ENCODE assay signal across 10 mouse cellular contexts in the genomic region with DNA sequence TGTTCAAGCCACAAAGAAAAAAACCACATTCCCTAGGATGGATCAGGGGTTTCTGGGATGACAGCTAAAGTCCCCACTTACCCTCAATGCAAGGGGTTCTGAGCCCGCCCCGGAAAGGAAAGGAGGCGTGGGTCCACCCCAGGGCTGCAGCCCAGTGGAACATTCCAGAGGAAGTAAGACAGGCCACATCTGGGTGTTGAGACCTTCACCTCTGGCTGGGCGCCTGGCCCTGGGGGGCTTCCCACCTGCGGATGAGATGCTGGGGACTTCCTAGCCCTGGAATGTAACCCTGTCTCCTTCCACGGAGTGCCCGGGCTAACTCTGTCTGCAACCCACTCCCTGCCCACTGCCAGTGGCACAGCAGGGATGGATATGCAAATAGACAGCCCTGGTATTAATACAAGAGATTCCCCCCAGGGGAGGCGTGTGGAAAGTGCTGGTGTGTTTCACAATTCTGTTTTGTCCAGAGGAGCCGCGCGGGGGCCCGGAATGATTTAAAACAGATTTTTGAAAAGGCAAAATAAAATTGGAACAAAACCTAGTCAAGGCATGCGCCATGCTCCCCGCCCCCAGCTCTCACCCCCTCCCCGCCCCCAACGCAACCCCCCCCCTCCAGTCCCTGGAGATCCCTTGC. TPM values are rescaled to one million over a fixed set of nuclear protein-coding genes. Genes with fewer than 3 reads are reported as not detected.
DNase-seq lines count a peak whose midpoint lies in the region; ATAC-seq and TF ChIP-seq lines count a peak whose summit lies in the region.
"Had no signal": no experiment of that assay in that cellular context is flagged by ENCODE, and none has a peak within 500 bp of the region (broad histone marks: within the 10 kb centered on the region; RNA-seq: fewer than 3 reads in every experiment).

No protein-coding gene starts in this region.

- 35% methylated on average over 16 of the region's 16 CpGs for WGBS in kidney, adult 2 months
- WGBS in embryonic facial prominence, embryonic 12.5 days, result 9% methylated on average over 16 of the region's 16 CpGs
- WGBS in hindbrain, postnatal 0 days, result 17% methylated on average over 16 of the region's 16 CpGs
- WGBS in midbrain, embryonic 14.5 days, result 11% methylated on average over 16 of the region's 16 CpGs

- peak overlapping the region; percentile 13; the same call in 1 of the 2 replicates for H3K27ac ChIP-seq in kidney, adult 2 months (ENCODE audit: insufficient read depth, low read depth, low read length)
- H3K27ac ChIP-seq in embryonic facial prominence, embryonic 12.5 days, result 0 out of 2 replicates have a peak overlapping the region, but pooled peaks have one; percentile 54
- no peak overlapping the region for H3K27ac ChIP-seq in hindbrain, postnatal 0 days
- no peak overlapping the region for H3K27ac ChIP-seq in midbrain, embryonic 14.5 days (replicated peaks; ENCODE audit: low read depth, low read length)
- H3K27ac ChIP-seq: macrophage had no signal

- H3K4me1 ChIP-seq in kidney, adult 2 months (ENCODE audit: control insufficient read depth, insufficient read depth, low read length), result peaks cover 19% of the 10 kb centered on the region
- H3K4me1 ChIP-seq in embryonic facial prominence, embryonic 12.5 days, result peaks cover 31% of the 10 kb centered on the region
- H3K4me1 ChIP-seq in hindbrain, postnatal 0 days (ENCODE audit: insufficient read depth, low read length), result peaks cover 7% of the 10 kb centered on the region; the same call in 1 of the 2 replicates
- H3K4me1 ChIP-seq in midbrain, embryonic 14.5 days (ENCODE audit: control insufficient read depth, insufficient read depth, low read length), result 0 out of 2 replicates have a peak, but pooled peaks cover 8% of the 10 kb centered on the region

- no peaks in the 10 kb centered on the region for H3K27me3 ChIP-seq in kidney, adult 2 months (replicated peaks; ENCODE audit: control insufficient read depth, insufficient read depth, low read length)
- peaks cover 27% of the 10 kb centered on the region for H3K27me3 ChIP-seq in embryonic facial prominence, embryonic 12.5 days
- H3K27me3 ChIP-seq in hindbrain, postnatal 0 days (ENCODE audit: insufficient read depth, low read length), result peaks cover 30% of the 10 kb centered on the region
- H3K27me3 ChIP-seq in midbrain, embryonic 14.5 days (ENCODE audit: control insufficient read depth, insufficient read depth, low read length), result peaks cover 35% of the 10 kb centered on the region; the same call in 1 of the 2 replicates

- H3K4me3 ChIP-seq in kidney, adult 2 months (ENCODE audit: insufficient read depth, low read depth, low read length), result peak overlapping the region; percentile 39
- peak overlapping the region; percentile 54 for H3K4me3 ChIP-seq in embryonic facial prominence, embryonic 12.5 days
- H3K4me3 ChIP-seq in hindbrain, postnatal 0 days (ENCODE audit: low read length), result 0 out of 2 replicates have a peak overlapping the region, but pooled peaks have one; percentile 40
- no peak overlapping the region for H3K4me3 ChIP-seq in midbrain, embryonic 14.5 days (replicated peaks; ENCODE audit: low read depth, low read length)

- no peaks in the 10 kb centered on the region for H3K36me3 ChIP-seq in kidney, adult 2 months (ENCODE audit: control insufficient read depth, insufficient read depth, low read length)
- H3K36me3 ChIP-seq in embryonic facial prominence, embryonic 12.5 days, result no peaks in the 10 kb centered on the region
- no peaks in the 10 kb centered on the region for H3K36me3 ChIP-seq in hindbrain, postnatal 0 days (ENCODE audit: insufficient read depth, low read length)
- H3K36me3 ChIP-seq in midbrain, embryonic 14.5 days (ENCODE audit: control insufficient read depth, insufficient read depth, low read length), result no peaks in the 10 kb centered on the region

- H3K9me3 ChIP-seq in embryonic facial prominence, embryonic 12.5 days, result no peaks in the 10 kb centered on the region
- H3K9me3 ChIP-seq in hindbrain, postnatal 0 days (ENCODE audit: low read length), result no peaks in the 10 kb centered on the region
- no peaks in the 10 kb centered on the region for H3K9me3 ChIP-seq in midbrain, embryonic 14.5 days (ENCODE audit: control insufficient read depth, low read length)

- no peak for TF ChIP-seq CTCF in kidney, adult 2 months (conservative IDR thresholded peaks at IDR 0.05; ENCODE audit: insufficient read depth, insufficient read length, low read depth, low read length)
- TF ChIP-seq CTCF in hindbrain, postnatal 0 days (IDR thresholded peaks at IDR 0.05; ENCODE audit: low read depth), result no peak

- peak; percentile 48 for DNase-seq in kidney, adult 2 months
- DNase-seq in kidney, postnatal 14 days, result no peak
- no peak for DNase-seq in hindbrain, postnatal 0 days (ENCODE audit: low spot score)
- DNase-seq in midbrain, embryonic 14.5 days, result no peak
- DNase-seq in cerebellum, adult 8-10 months, result no peak
- no peak for DNase-seq in cerebellum, adult 9-10 months
- DNase-seq: thymus, postnatal 36 days had no signal

- ATAC-seq in embryonic facial prominence, embryonic 12.5 days (ENCODE audit: insufficient number of reproducible peaks, insufficient read depth, low FRiP score, low TSS enrichment), result no peak
- ATAC-seq in hindbrain, postnatal 0 days, result no peak
- no peak for ATAC-seq in midbrain, embryonic 14.5 days (ENCODE audit: low FRiP score, low TSS enrichment)
- ATAC-seq in granulocyte monocyte progenitor cell, adult 5-6 weeks (replicated peaks; ENCODE audit: poor library complexity, severe bottlenecking), result no peak

- peak overlapping the region; percentile 42; the same call in 1 of the 2 replicates for H3K9ac ChIP-seq in embryonic facial prominence, embryonic 12.5 days
- H3K9ac ChIP-seq in hindbrain, postnatal 0 days (replicated peaks; ENCODE audit: low read length), result no peak overlapping the region
- no peak overlapping the region for H3K9ac ChIP-seq in midbrain, embryonic 14.5 days (replicated peaks; ENCODE audit: low read length)

- H3K4me2 ChIP-seq in embryonic facial prominence, embryonic 12.5 days (replicated peaks), result peak overlapping the region; percentile 95
- H3K4me2 ChIP-seq in hindbrain, postnatal 0 days (ENCODE audit: low read depth, low read length), result peak overlapping the region; percentile 70
- peak overlapping the region; percentile 15; the same call in 1 of the 2 replicates for H3K4me2 ChIP-seq in midbrain, embryonic 14.5 days (ENCODE audit: low read length)

- no peak for TF ChIP-seq POLR2A in kidney, adult 2 months (IDR thresholded peaks at IDR 0.05; ENCODE audit: low read depth, low read length)

RNA-seq across cellular contexts. Expression of gene Pard6b, which starts 31.7 kb away (rescaled TPM):
- polyA plus RNA-seq in kidney, adult 2 months (2012; rRNA removed), result 41.0 and 44.4 TPM in 2 replicates
- polyA plus RNA-seq in embryonic facial prominence, embryonic 12.5 days (2016; fragmentation: Nextera tagmentation; extraction: Ambion mirVana), result 6.0 and 6.6 TPM in 2 replicates
- total RNA-seq in hindbrain, postnatal 0 days (2014; rRNA removed), result 5.1 and 7.7 TPM in 2 replicates
- 3.7 and 4.5 TPM in 2 replicates for polyA plus RNA-seq in hindbrain, postnatal 0 days (2015; fragmentation: Nextera tagmentation; extraction: Ambion mirVana)
- 8.2 and 9.2 TPM in 2 replicates for polyA plus RNA-seq in midbrain, embryonic 14.5 days (2014; fragmentation: Nextera tagmentation; extraction: Ambion mirVana)
- 0.58 TPM in 1 of 2 replicates, not detected in the other for total RNA-seq in granulocyte monocyte progenitor cell, adult 5-6 weeks (2014; fragmentation: Nextera tagmentation)
- 0.04 and 0.21 TPM in 2 replicates for total RNA-seq in granulocyte monocyte progenitor cell, adult 5-6 weeks (2017)
- polyA plus RNA-seq: macrophage had no signal

RNA-seq across cellular contexts. Expression of gene Ripor3, which starts 38.7 kb away (rescaled TPM):
- 12.3 and 13.0 TPM in 2 replicates for polyA plus RNA-seq in kidney, adult 2 months (2012; rRNA removed)
- 2.0 and 3.6 TPM in 2 replicates for polyA plus RNA-seq in embryonic facial prominence, embryonic 12.5 days (2016; fragmentation: Nextera tagmentation; extraction: Ambion mirVana)
- 0.25 and 1.0 TPM in 2 replicates for total RNA-seq in hindbrain, postnatal 0 days (2014; rRNA removed)
- 0.45 TPM in 2 replicates for polyA plus RNA-seq in hindbrain, postnatal 0 days (2015; fragmentation: Nextera tagmentation; extraction: Ambion mirVana)
- 0.22 TPM in 1 of 2 replicates, not detected in the other for polyA plus RNA-seq in midbrain, embryonic 14.5 days (2014; fragmentation: Nextera tagmentation; extraction: Ambion mirVana)
- not detected in 2 replicates for total RNA-seq in granulocyte monocyte progenitor cell, adult 5-6 weeks (2014; fragmentation: Nextera tagmentation)
- not detected in 2 replicates for total RNA-seq in granulocyte monocyte progenitor cell, adult 5-6 weeks (2017)
- polyA plus RNA-seq: macrophage had no signal

Comparison
In these comparisons a context has a peak if more than half of its experiments do, and no peak if none do; other contexts are left out.
1. H3K27ac ChIP-seq: peak in kidney, adult 2 months (single experiment) and embryonic facial prominence, embryonic 12.5 days (single experiment); none in hindbrain, postnatal 0 days (single experiment) and midbrain, embryonic 14.5 days (single experiment).
2. H3K4me2 ChIP-seq: peak in every context shown above with its lines; median percentile 95 in embryonic facial prominence, embryonic 12.5 days; 70 in hindbrain, postnatal 0 days; 15 in midbrain, embryonic 14.5 days.